Mouse (Mus musculus) layer of hippocampus, adult 9-11 months (tissue): Measurements from ENCODE around the gene Gclc.

ENCODE experiments used
- DNase-seq: peaks from one replicate; pipeline ENCODE4 v3.0.0; 2022

Gclc gene

GRCm38 (mm10) chr9:77753853-77754727, at the start of gene Gclc:
TSS of gene Gclc (plus strand) at chr9:77754535.
- peak; percentile 92 for DNase-seq

GRCm38 (mm10) chr9:77706515-77706914, 47.8 kb upstream of the Gclc start:
- DNase-seq = no peak

GRCm38 (mm10) chr9:77707433-77708139, 46.7 kb upstream of the Gclc start:
- no peak for DNase-seq

GRCm38 (mm10) chr9:77708950-77709349, 45.4 kb upstream of the Gclc start:
- DNase-seq = peak; percentile 19

- no peak for DNase-seq
Observed at GRCm38 (mm10) chr9:77711021-77711569, 43.2 kb upstream of the Gclc start.

GRCm38 (mm10) chr9:77712816-77713215, 41.5 kb upstream of the Gclc start:
- DNase-seq = no peak

- DNase-seq = no peak
Observed at GRCm38 (mm10) chr9:77713301-77713700, 41.0 kb upstream of the Gclc start.

GRCm38 (mm10) chr9:77715262-77715661, 39.1 kb upstream of the Gclc start:
- DNase-seq = no peak

GRCm38 (mm10) chr9:77716009-77716408, 38.3 kb upstream of the Gclc start:
- no peak for DNase-seq

DNA sequence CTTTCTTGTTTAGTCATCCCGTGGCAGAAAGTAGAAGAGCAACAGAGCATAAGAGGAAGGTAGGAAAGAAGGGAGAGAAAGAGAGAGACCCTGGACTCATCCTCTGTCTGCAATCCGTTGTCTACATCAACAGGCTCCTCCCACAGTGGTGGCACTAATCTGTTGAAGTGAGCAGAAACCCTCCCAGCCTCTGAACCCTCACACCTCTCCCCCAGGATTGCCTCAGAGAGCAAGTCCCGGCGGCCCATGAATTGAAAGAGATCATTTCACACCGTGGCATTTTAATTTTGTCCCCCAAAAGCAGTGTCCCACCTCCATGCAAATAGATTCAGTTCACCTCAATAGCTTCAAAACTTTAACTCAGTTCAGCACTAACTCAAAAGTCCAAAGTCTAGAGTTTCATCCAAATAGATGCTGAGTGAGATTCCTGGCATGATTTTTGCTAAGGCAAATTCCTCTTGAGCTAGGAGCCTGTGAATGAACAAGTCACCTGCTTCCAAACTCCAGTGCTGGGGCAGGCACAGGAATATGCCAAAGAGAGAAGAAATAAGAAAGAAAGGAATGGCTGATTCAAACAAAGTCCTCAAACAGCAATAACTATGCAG, 36.4 kb upstream of the Gclc start:
- DNase-seq = no peak

GRCm38 (mm10) chr9:77718816-77719411, 35.4 kb upstream of the Gclc start:
- DNase-seq = no peak

GRCm38 (mm10) chr9:77719675-77720074, 34.7 kb upstream of the Gclc start:
- DNase-seq = no peak

DNA sequence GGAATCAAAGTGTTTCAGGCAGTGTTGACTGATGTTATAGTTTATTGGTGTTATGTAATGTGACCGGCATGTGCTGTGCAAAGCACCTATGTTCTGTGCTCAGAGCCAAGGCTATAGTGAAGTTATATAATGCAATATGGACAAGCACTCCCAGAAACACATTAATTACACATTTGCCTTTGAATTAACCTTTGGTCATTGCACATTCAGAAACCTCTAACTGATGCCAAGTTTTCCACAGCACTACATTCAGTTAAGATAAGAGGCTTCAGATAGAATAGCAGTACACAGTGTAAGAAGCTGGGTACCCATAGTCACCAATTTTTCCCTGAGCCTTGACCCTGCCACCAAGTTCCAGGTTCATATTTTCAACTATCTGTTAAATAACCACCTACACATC, 32.0 kb upstream of the Gclc start:
- DNase-seq = no peak

GRCm38 (mm10) chr9:77724216-77724615, 30.1 kb upstream of the Gclc start:
- DNase-seq = no peak

DNA sequence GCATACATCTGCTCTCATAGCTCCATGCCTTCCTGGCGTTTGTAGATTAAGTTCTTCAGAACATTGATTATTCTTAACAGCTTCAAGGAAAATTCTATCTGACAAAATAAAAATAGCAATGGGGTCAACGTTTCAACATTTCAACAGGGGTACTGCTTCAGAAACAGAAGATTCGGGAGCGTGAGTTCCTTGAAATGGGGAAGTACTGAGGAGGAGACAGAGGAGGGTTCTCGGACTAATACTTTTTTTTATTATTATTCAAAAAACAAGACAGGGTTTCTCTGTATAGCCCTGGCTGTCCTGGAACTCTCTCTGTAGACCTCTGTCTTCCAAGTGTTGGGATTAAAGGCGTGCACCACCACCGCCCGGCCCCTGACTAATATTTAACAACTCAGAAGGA, 28.9 kb upstream of the Gclc start:
- DNase-seq = no peak

DNA sequence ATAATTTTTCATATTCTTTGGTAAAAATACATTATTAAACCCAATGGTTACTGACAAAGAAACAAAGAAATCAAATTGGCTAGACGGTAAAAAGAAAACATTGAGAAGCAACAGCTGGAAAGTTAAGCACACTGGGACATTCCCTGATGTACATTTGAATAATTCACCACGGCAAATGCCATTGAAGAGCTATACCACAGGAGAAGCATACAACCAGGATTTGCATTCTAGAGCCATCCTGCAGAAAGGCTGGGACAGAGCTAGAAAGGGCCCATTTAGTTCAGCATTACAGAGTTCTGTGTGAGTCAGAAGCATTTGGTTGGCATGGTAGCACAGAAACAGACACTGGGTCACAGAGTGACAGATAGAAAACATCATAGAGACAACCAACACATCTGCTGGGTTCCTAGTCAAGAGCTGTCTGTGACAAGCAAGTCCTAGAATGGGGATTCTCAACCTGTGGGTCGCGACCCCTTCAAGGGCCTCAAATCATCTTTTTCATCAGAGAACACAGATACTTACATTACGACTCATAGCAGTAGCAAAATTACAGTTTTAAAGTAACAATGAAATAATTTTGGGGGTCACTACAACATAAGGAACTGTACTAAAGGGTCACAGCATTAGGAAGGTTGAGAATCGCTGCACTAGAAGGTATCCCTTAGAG, 28.2 kb upstream of the Gclc start:
- DNase-seq = no peak

- no peak for DNase-seq
Observed at GRCm38 (mm10) chr9:77727012-77727411, 27.3 kb upstream of the Gclc start.

- DNase-seq = no peak
Observed at GRCm38 (mm10) chr9:77732067-77732466, 22.3 kb upstream of the Gclc start.

- DNase-seq = peak; percentile 33
Observed at GRCm38 (mm10) chr9:77737298-77738041, 16.9 kb upstream of the Gclc start.

- DNase-seq = no peak
Observed at GRCm38 (mm10) chr9:77741452-77741851, 12.9 kb upstream of the Gclc start.

DNA sequence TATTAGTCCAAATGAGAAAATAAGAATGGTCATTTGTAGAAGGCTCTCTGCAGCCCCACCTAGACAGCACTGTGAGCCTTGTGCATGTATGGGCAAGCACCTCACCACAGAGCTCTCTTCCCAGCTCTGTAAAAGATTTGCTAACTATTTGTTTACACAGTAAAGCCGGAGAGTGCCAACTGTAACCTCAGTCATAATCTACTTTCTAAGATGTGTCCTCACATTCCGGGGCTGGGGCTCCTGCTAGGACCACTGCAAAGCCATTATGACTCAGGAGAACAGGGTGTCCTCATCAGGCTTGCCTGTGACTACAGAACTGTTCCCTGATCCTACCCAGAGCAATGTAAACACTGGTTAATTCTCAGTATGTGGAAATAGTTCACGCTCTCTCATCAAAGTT, 9.5 kb upstream of the Gclc start:
- no peak for DNase-seq

DNA sequence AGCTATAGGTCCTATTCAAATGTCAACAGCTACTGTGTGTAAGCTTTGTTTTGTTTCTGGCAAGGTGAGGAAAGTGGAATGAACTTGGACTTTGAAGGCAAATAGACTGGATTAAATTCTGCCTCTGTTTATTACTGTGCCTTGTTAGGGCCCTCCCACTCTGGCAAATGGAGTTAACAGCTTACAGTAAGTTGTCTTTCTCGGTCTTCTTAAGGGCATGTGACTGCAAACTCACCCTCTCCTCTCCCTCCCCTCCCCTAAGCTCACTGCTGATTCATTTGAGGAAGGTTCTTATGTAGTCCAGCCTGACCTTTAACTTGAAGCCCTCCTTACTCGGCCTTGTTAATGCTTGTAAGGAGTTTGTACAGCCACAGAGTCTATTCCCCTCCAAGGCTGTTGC, 8.0 kb upstream of the Gclc start:
- DNase-seq = no peak
